ENCODE assay signal across 21 mouse cellular contexts in the genomic region with DNA sequence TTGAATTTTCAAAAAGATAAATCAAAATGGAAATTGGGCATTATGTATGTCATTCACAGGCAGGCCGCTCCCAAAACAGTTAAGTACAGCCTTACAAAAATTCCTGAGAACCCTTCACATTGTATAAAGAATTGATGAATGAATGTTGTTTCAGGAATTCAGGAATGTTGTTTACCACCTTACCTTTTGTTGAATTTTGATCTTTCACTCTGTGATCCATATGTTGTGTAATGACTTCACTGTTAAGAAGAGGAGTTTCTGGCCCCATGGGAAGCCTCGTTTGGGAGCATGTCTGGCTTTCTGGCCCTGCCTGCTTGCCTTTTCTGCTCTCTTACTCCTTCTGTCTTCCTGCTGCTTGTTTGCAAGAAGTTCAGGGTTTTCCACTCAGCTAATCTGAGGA.
DNase-seq lines count a peak whose midpoint lies in the region; ATAC-seq lines count a peak whose summit lies in the region.
"Had no signal": no experiment of that assay in that cellular context is flagged by ENCODE, and none has a peak within 500 bp of the region (broad histone marks: within the 10 kb centered on the region; RNA-seq: fewer than 3 reads in every experiment).

No protein-coding gene starts in this region.

- H3K4me2 ChIP-seq in heart, embryonic 12.5 days = 0 out of 2 replicates have a peak overlapping the region, but pooled peaks have one; percentile 20
- peak overlapping the region; percentile 19; the same call in 1 of the 2 replicates for H3K4me2 ChIP-seq in kidney, embryonic 16.5 days (replicated peaks; ENCODE audit: low read depth, low read length)
- H3K4me2 ChIP-seq in stomach, embryonic 16.5 days (ENCODE audit: low read depth, low read length) = 0 out of 2 replicates have a peak overlapping the region, but pooled peaks have one; percentile 30
- H3K4me2 ChIP-seq: embryonic facial prominence, embryonic 15.5 days; heart, embryonic 15.5 days; hindbrain, embryonic 14.5 days had no signal

- H3K9ac ChIP-seq in heart, embryonic 12.5 days = no peak overlapping the region
- H3K9ac ChIP-seq in kidney, embryonic 16.5 days (replicated peaks; ENCODE audit: low read length) = no peak overlapping the region
- no peak overlapping the region for H3K9ac ChIP-seq in stomach, embryonic 16.5 days (ENCODE audit: low read length)
- H3K9ac ChIP-seq: embryonic facial prominence, embryonic 15.5 days; heart, embryonic 15.5 days; hindbrain, embryonic 14.5 days had no signal

- no peak overlapping the region for H3K27ac ChIP-seq in heart, embryonic 12.5 days (ENCODE audit: poor library complexity, severe bottlenecking)
- H3K27ac ChIP-seq in kidney, embryonic 16.5 days (ENCODE audit: low read length) = no peak overlapping the region
- no peak overlapping the region for H3K27ac ChIP-seq in stomach, embryonic 16.5 days (ENCODE audit: low read length)
- H3K27ac ChIP-seq: embryonic facial prominence, embryonic 15.5 days; heart, embryonic 15.5 days; hindbrain, embryonic 14.5 days had no signal

- 57% methylated on average over 2 of the region's 2 CpGs for WGBS in heart, embryonic 12.5 days
- WGBS in kidney, embryonic 16.5 days = 59% methylated on average over 2 of the region's 2 CpGs
- WGBS in stomach, embryonic 16.5 days = 52% methylated on average over 2 of the region's 2 CpGs

- peaks cover 40% of the 10 kb centered on the region for H3K4me1 ChIP-seq in heart, embryonic 12.5 days (replicated peaks)
- H3K4me1 ChIP-seq in kidney, embryonic 16.5 days (ENCODE audit: insufficient read depth, low read length) = peaks cover 33% of the 10 kb centered on the region
- peaks cover 11% of the 10 kb centered on the region; the same call in 1 of the 2 replicates for H3K4me1 ChIP-seq in stomach, embryonic 16.5 days (ENCODE audit: control insufficient read depth, insufficient read depth, low read length)

- no peak for ATAC-seq in heart, embryonic 12.5 days (ENCODE audit: insufficient number of reproducible peaks, low FRiP score)
- no peak for ATAC-seq in kidney, embryonic 16.5 days (ENCODE audit: low FRiP score, low TSS enrichment)
- ATAC-seq in stomach, embryonic 16.5 days (ENCODE audit: insufficient read depth, low FRiP score) = no peak
- ATAC-seq: activated CD4-positive, CD25-positive, alpha-beta regulatory T cell, adult 4 months; forebrain, embryonic 16.5 days had no signal

- no peaks in the 10 kb centered on the region for H3K9me3 ChIP-seq in heart, embryonic 12.5 days (replicated peaks)
- H3K9me3 ChIP-seq in kidney, embryonic 16.5 days (ENCODE audit: low read length) = no peaks in the 10 kb centered on the region
- H3K9me3 ChIP-seq in stomach, embryonic 16.5 days (replicated peaks; ENCODE audit: control insufficient read depth, low read length) = no peaks in the 10 kb centered on the region
- H3K9me3 ChIP-seq: embryonic facial prominence, embryonic 15.5 days; G1E; heart, embryonic 15.5 days had no signal

- H3K27me3 ChIP-seq in heart, embryonic 12.5 days (replicated peaks) = no peaks in the 10 kb centered on the region
- H3K27me3 ChIP-seq in kidney, embryonic 16.5 days (ENCODE audit: insufficient read depth, low read length) = no peaks in the 10 kb centered on the region
- H3K27me3 ChIP-seq in stomach, embryonic 16.5 days (ENCODE audit: control insufficient read depth, insufficient read depth, low read length) = no peaks in the 10 kb centered on the region
- H3K27me3 ChIP-seq: embryonic facial prominence, embryonic 15.5 days; heart, embryonic 15.5 days had no signal

- no peak for DNase-seq in heart, postnatal 36 days
- DNase-seq in kidney, postnatal 10 days = no peak
- peak; percentile 64 for DNase-seq in ZHBTc4 (ENCODE audit: low read depth, low spot score)
- no peak for DNase-seq in right cerebral cortex, adult 18-20 months
- no peak for DNase-seq in left cerebral cortex, postnatal 25 days (ENCODE audit: low spot score in 2 of 2)
- DNase-seq: adrenal gland, postnatal 14 days; cerebellum, adult 11-12 months; cerebellum, adult 9-10 months; cerebellum, postnatal 36 days; gastrocnemius, postnatal 10 days; kidney, adult 11 months had no signal

- intact Hi-C loops in heart, postnatal 36 days (cut with DNase I) = no loop called here
- intact Hi-C loops in left cerebral cortex, postnatal 25 days (cut with DNase I) = no loop called here

- H3K4me3 ChIP-seq in heart, embryonic 12.5 days = no peak overlapping the region
- H3K4me3 ChIP-seq in kidney, embryonic 16.5 days (ENCODE audit: low read length) = no peak overlapping the region
- H3K4me3 ChIP-seq in stomach, embryonic 16.5 days (replicated peaks; ENCODE audit: low read length) = no peak overlapping the region
- H3K4me3 ChIP-seq: embryonic facial prominence, embryonic 15.5 days; erythroblast, embryonic 14.5 days; heart, embryonic 15.5 days had no signal

- no peaks in the 10 kb centered on the region for H3K36me3 ChIP-seq in heart, embryonic 12.5 days
- H3K36me3 ChIP-seq in kidney, embryonic 16.5 days (ENCODE audit: insufficient read depth, low read length) = no peaks in the 10 kb centered on the region
- no peaks in the 10 kb centered on the region for H3K36me3 ChIP-seq in stomach, embryonic 16.5 days (ENCODE audit: control insufficient read depth, insufficient read depth, low read length)
- H3K36me3 ChIP-seq: embryonic facial prominence, embryonic 15.5 days; G1E; heart, embryonic 15.5 days had no signal
